Mouse (Mus musculus): Measurements from ENCODE around the gene Irx1.

DNA sequence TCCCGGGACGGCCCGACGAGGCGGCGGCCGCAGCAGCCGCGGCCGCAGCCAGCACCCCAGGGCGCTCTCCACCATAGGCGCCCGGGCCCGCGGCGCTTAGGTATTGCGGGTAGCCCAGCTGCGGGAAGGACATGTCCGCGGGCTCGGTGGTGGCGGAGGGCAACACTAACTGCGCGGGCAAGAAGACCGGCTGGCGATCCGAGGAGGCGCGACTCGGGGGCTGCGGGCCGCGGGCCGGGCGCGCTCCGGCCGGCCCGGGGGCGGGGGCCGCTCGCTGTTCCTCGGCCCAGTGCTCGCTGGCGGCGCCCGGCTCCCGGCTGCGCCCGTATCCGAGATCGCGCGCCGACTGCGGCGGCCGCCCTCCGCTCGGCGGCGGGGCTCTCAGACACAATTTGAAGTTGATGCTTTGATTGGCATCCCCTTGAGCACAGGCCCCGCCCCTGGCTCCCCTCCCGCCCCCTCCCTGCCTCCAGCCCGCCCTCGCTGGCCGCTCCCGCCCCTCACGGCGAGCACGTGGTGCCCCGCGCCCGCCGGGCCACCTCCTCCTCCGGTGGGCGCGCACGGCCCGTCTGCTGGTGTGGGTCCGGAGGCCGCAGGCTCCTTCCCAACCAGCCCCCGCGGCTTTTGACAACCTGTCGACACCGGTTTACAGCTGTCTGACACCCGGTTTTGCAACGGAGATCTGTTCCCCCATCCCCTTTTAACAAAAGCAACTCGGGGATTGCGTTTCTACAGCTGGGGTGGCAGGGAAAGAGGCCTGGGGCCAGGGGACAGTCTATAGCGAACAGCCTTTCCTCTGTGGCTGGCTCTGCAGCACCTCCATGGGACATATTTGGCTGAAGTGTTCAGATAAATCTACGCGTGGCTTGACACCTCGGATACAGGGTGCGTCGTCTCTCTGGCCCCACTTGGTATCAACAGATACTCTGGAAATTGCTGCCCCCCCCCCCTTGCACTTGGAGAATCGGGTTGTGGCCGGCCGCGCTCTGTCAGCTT, at the start of gene Irx1:
- TF ChIP-seq CTCF (IDR thresholded peaks at IDR 0.05; ENCODE audit: insufficient read depth, low read depth, low read length) (no peak), POLR2A (IDR thresholded peaks at IDR 0.05; ENCODE audit: insufficient read depth, low read depth, low read length) (no peak)

Data from olfactory bulb, adult 2 months (tissue).